Mouse (Mus musculus) neural tube, embryonic 14.5 days (tissue): ENCODE results near the gene Eif3a. TPM values are rescaled to one million over a fixed set of nuclear protein-coding genes. Genes with fewer than 3 reads are reported as not detected.

Source experiments
- microRNA-seq: library from miRNA; unstranded; fragments of <30 nt; microRNA quantifications from one replicate; pipeline ENCODE4, GENCODE M21; 2016
- polyA plus RNA-seq: library from polyadenylated mRNA; unstranded; fragments of >200 nt; fragmentation: Nextera tagmentation; extraction: Ambion mirVana; gene quantifications from 2 replicates; pipeline ENCODE4 v1.2.1, GENCODE M21; 2014

Gene Eif3a
- polyA plus RNA-seq, 1 experiment from 2014 or later: 123 TPM

Small RNA genes within 50 kb of the gene (microRNA-seq; reads per million reads assigned to microRNA genes)
- not detected for gene mmu-mir-3084-1

Other genes with a start within 250 kb of the Eif3a start
- gene Cacul1, start 209.6 kb downstream of the Eif3a start, polyA plus RNA-seq: 25.3 and 28.7 TPM in 2 replicates
- 20.6 and 21.2 TPM in 2 replicates for gene Nanos1, start 34.7 kb downstream of the Eif3a start, polyA plus RNA-seq
- gene Fam45a, start 20.9 kb upstream of the Eif3a start, polyA plus RNA-seq: 47.9 and 49.8 TPM in 2 replicates
- 11.9 and 14.6 TPM in 2 replicates for gene Sfxn4, start 70.8 kb upstream of the Eif3a start, polyA plus RNA-seq
- gene Prdx3, start 83.9 kb upstream of the Eif3a start, polyA plus RNA-seq: 127 and 135 TPM in 2 replicates
- 3.3 and 3.9 TPM in 2 replicates for gene Grk5, start 99.1 kb upstream of the Eif3a start, polyA plus RNA-seq